Mouse (Mus musculus) layer of hippocampus, adult 8-10 months (tissue): ENCODE data around the gene Sfrp4. TPM values are rescaled to one million over a fixed set of nuclear protein-coding genes. Genes with fewer than 3 reads are reported as not detected.
A peak's percentile ranks its signal among the peaks of the same experiment; 100 is the strongest.
"Not testable (repeated sequence)": the region's sequence is repeated elsewhere in the genome, so short reads cannot be mapped to it uniquely, and the experiment has no call there.

Experiments used
- DNase-seq, 2 experiments: peaks; one replicate each; pipeline ENCODE4 v3.0.0; 2022; ENCODE audit warnings: low spot score in 2 of 2
- total RNA-seq, 4 experiments: library from RNA; stranded (reverse); gene quantifications; 2 replicates each; pipeline ENCODE4 v1.2.4; 2022

Gene Sfrp4
- total RNA-seq: 1 to 10 TPM; 2.0 to 2.9 (median 2.7) TPM

GRCm38 (mm10) chr13:19622573-19623227 lies at the start of gene Sfrp4:
TSS of gene Sfrp4 (plus strand) at chr13:19623104.
- peak; percentile 33 to 45 for DNase-seq

GRCm38 (mm10) chr13:19574723-19575122 lies 48.2 kb upstream of the Sfrp4 start:
- DNase-seq: not testable (repeated sequence)

DNA sequence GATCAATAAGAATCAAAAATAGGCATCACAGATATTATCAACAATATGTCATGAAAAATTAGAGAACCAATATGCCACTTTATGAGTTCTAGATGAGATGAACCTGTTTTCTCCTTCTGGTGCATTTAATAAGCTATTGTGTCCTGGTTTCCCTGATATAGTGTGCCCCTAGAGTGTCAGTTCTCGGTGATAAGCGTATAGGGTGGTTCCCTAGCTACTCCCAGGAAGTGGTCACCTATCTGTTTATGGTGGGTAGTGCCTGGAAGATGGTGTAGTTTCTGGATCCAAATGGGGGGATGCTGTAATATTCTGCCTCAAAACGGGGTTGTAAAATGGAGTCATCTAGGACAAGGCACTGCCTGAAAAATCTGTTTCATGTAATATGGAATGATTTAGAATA lies 47.0 kb upstream of the Sfrp4 start:
- DNase-seq: no peak

GRCm38 (mm10) chr13:19590996-19591759 lies 31.7 kb upstream of the Sfrp4 start:
- no peak for DNase-seq

DNA sequence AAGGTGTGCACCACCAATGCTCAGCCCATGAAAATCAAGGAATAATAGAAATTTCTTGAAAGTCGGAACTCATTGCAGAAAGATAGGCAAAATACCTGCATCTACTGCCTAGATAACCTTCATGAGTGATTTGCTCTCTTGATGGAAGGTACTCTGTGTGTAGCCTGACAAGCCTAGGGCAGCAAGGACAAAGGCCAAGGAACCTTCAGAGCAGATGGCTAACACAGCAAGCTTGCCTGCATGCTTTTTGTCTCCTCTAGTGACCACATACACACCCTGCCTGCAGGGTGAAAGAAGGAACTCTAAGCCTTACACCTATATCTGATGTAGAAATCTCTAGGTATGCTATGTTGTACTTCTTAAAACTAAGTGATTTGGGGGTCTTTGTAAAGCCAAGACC lies 27.8 kb upstream of the Sfrp4 start:
- no peak for DNase-seq

DNA sequence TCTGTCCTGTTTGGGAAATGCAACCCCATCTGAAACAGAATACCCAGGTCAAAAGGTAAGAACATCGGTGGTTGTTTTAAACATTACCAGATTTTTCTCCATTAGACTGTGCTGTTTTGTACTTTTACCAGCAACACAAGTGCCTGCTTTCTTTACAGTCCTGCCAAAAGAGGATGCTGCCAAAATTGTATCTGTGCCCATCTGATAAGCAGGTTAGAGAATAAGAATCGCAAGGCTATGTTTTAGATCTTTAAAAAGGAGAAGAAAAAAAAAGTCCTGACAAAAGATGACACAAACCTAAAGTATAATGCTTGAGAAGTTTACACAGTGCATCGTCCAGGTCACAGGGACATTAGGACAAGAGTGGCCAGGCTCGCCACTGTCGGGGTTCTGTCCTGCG lies 23.7 kb upstream of the Sfrp4 start:
- DNase-seq: no peak

DNA sequence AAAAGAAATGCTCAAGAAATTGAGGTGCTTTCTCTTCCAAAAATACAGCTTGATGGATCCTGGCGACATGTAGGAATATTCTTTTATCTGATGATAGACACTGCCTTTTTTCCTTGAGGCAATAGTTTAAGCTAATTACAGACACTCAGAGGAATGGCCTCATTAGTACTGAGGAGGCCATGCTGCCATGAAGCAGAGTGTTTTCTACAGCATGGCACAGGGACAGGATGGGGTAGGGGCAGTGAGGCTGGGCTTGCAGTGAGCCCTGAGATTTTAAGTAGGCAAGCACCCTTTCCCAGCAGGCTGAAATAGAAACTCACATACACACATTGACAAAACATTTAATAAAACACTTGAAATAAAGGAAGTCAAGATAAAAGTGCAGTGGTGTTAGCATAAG lies 20.4 kb upstream of the Sfrp4 start:
- DNase-seq: no peak

DNA sequence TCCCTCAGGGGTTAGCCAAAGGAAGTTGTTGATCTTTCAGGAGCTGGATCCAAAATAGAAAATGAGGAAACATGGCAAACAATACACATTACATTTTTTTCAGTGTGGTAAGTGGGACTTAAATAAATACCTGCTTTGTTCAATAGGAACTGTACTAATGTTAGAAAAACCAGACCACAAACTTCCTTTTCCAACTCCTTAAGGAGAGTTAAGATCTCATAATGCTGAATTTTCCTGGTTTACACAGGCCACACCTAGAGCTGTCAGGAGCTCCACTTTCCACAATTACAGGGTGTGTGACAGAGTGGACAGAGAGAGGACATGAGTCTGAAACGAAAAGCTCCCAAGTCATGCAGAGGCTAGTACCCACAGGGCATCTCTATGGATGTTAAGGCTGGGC lies 19.2 kb upstream of the Sfrp4 start:
- DNase-seq: no peak

DNA sequence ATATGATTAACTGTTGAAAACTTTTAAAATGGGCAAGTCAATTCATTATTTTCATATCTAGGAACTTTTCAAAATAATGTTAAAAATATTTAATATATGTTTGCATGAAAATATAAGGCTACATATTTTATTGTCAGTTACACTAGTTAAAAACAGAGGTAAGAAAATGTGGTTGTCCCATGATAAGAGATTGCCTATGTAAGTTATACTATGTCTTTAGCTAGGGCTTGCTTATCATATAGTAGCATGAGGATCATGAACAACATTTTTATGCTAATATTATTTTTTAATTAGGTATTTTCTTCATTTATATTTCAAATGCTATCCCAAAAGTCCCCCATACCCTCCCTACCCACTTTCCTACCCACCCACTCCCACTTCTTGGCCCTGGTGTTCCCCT lies 18.0 kb upstream of the Sfrp4 start:
- no peak for DNase-seq

GRCm38 (mm10) chr13:19608120-19608519 lies 14.8 kb upstream of the Sfrp4 start:
- DNase-seq: no peak

DNA sequence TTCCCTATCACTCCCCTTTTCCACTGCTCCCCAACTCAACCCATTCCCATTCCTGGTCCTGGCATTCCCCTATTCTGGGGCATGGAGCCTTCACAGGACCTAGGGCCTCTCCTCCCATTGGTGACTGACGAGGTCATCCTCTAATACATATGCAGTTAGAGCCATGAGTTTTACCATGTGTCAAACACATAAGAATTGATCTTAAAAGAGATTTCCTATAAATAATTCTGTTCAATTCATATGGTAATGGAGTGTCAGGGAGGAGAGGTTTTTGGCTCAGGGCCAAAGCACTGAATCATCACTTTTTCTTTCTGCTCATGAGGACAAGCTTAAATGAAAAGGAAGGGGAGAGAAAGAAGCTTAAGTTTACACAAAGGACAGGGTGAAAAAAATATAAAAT lies 10.6 kb upstream of the Sfrp4 start:
- no peak for DNase-seq

- DNase-seq: no peak
These were observed 9.9 kb upstream of the Sfrp4 start for GRCm38 (mm10) chr13:19612963-19613362.

- DNase-seq: no peak
These were observed 9.5 kb upstream of the Sfrp4 start for GRCm38 (mm10) chr13:19613426-19613825.

GRCm38 (mm10) chr13:19614311-19614710 lies 8.6 kb upstream of the Sfrp4 start:
- no peak for DNase-seq

GRCm38 (mm10) chr13:19618081-19618480 lies 4.8 kb upstream of the Sfrp4 start:
- DNase-seq: no peak

- no peak for DNase-seq
These were observed 4.1 kb upstream of the Sfrp4 start for GRCm38 (mm10) chr13:19618841-19619215.

- DNase-seq: peak; percentile 57 to 74
These were observed 3.5 kb upstream of the Sfrp4 start, which contains the start of gene Epdr1 for GRCm38 (mm10) chr13:19619216-19619927. TSS of gene Epdr1 (minus strand) at chr13:19619927.

DNA sequence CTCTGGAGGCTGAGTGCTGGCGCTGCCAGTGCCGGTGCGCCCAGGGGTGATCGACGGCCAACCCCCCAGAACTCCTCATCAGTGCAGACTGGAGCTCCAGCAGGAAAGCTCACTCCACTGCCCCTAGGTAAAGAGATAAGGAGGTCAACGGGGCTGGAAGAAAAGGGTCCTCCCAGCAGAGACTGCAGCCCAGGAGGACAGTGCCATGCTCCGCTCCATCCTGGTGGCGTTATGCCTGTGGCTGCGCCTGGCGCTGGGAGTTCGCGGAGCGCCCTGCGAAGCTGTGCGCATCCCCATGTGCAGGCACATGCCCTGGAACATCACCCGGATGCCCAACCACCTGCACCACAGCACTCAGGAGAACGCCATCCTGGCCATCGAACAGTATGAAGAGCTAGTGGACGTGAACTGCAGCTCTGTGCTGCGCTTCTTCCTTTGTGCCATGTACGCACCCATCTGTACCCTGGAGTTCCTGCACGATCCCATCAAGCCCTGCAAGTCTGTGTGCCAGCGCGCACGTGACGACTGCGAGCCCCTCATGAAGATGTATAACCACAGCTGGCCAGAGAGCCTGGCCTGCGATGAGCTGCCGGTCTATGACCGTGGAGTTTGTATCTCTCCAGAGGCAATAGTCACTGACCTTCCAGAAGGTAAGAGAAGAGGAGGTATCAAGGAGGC lies 463 bp downstream of the Sfrp4 start:
- DNase-seq: no peak

- no peak for DNase-seq
These were observed 1.9 kb downstream of the Sfrp4 start for GRCm38 (mm10) chr13:19624632-19625320.

- DNase-seq: no peak
These were observed 3.6 kb downstream of the Sfrp4 start for GRCm38 (mm10) chr13:19626473-19626872.
